In the genomic region with DNA sequence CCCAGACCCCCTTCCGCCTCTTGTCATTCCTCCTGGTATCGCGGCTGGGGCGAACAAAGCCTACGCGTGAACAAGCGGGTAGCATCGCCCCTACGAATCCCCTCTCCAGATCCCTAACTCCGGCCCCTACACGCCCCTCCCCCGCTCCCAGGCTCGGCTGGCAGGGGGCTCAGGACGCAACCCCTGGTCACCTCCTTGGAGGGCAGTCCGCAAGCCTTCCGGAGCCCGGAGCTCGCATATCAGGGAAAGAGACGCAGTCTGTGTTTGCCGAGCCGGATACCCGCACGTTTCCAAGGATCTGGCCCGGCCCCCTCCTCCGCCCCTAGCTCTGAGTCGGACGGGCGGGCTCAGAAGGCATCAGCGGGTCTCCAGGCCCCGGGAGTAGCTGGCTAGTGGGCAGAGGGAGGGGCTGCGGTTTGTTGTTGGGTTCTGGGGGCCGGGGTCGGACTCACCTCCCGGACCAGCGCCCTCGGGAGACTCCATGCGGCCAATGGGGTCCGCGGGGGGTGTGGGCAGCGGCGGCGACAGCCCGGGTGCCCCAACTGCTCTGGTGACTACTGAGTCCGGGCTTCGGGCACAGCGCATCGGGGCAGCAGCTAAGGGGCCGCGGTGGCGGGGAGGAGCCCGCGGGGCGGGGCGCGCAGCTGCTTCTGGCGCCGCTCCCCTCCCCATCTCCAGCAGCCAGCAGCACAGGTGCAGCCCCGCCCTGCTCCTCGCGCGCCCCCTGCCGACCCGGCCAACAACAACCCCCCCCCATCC, we compare ENCODE assay signal across 8 mouse cellular contexts. TPM values are rescaled to one million over a fixed set of nuclear protein-coding genes. Genes with fewer than 3 reads are reported as not detected.
DNase-seq lines count a peak whose midpoint lies in the region; ATAC-seq and TF ChIP-seq lines count a peak whose summit lies in the region.

A gene (minus strand): TSS at position 683 of the 759 bp plus-strand sequence.

- ATAC-seq in forebrain, embryonic 12.5 days (ENCODE audit: low FRiP score): peak; percentile 76
- ATAC-seq in hindbrain, embryonic 14.5 days (ENCODE audit: low FRiP score): peak; percentile 78
- peak; percentile 83 for ATAC-seq in midbrain, embryonic 12.5 days (ENCODE audit: low FRiP score, low read depth)
- ATAC-seq in stomach, embryonic 14.5 days (ENCODE audit: insufficient number of reproducible peaks, insufficient read depth, low FRiP score, low read depth): peak; percentile 30; the same call in 1 of the 2 replicates

- H3K9ac ChIP-seq in forebrain, embryonic 12.5 days: peak within 1 kb of the TSS; percentile 71
- peak within 1 kb of the TSS; percentile 95 for H3K9ac ChIP-seq in hindbrain, embryonic 14.5 days
- H3K9ac ChIP-seq in midbrain, embryonic 12.5 days (replicated peaks): peak within 1 kb of the TSS; percentile 88
- peak within 1 kb of the TSS; percentile 36; the same call in 1 of the 2 replicates for H3K9ac ChIP-seq in stomach, embryonic 14.5 days (replicated peaks; ENCODE audit: low read depth, low read length)

- no peaks in the 10 kb centered on the region for H3K9me3 ChIP-seq in forebrain, embryonic 12.5 days
- H3K9me3 ChIP-seq in hindbrain, embryonic 14.5 days (ENCODE audit: control insufficient read depth, low read length): no peaks in the 10 kb centered on the region
- no peaks in the 10 kb centered on the region for H3K9me3 ChIP-seq in midbrain, embryonic 12.5 days
- no peaks in the 10 kb centered on the region for H3K9me3 ChIP-seq in stomach, embryonic 14.5 days (ENCODE audit: control insufficient read depth, low read depth, low read length)

- DNase-seq in adrenal gland, adult (ENCODE audit: inconsistent age in 2 of 2, low spot score in 1 of 2): peak; percentile 44 to 65
- no peak for DNase-seq in adrenal gland, adult 8-10 months
- peak; percentile 71 for DNase-seq in hindbrain, embryonic 14.5 days (ENCODE audit: low spot score)
- DNase-seq in left cerebral cortex, postnatal 25 days (ENCODE audit: low spot score in 2 of 2): peak; percentile 40 to 49

- no peak within 1 kb of the TSS for H3K4me3 ChIP-seq in bone marrow, adult 2 months (replicated peaks; ENCODE audit: control insufficient read depth, low read depth, low read length)
- peak within 1 kb of the TSS; percentile 83 for H3K4me3 ChIP-seq in forebrain, embryonic 12.5 days (replicated peaks)
- H3K4me3 ChIP-seq in hindbrain, embryonic 14.5 days (replicated peaks; ENCODE audit: low read length): peak within 1 kb of the TSS; percentile 77
- peak within 1 kb of the TSS; percentile 76 for H3K4me3 ChIP-seq in midbrain, embryonic 12.5 days
- peak within 1 kb of the TSS; percentile 63 for H3K4me3 ChIP-seq in stomach, embryonic 14.5 days (ENCODE audit: low read depth, low read length)

- intact Hi-C loops in left cerebral cortex, postnatal 25 days (cut with DNase I): no loop called here

- H3K4me1 ChIP-seq in bone marrow, adult 2 months (ENCODE audit: control insufficient read depth, insufficient read depth, low read length): peaks cover 3% of the 10 kb centered on the region; the same call in 1 of the 2 replicates
- peaks cover 39% of the 10 kb centered on the region for H3K4me1 ChIP-seq in forebrain, embryonic 12.5 days
- H3K4me1 ChIP-seq in hindbrain, embryonic 14.5 days (replicated peaks; ENCODE audit: control insufficient read depth, insufficient read depth, low read length): peaks cover 29% of the 10 kb centered on the region
- H3K4me1 ChIP-seq in midbrain, embryonic 12.5 days: peaks cover 37% of the 10 kb centered on the region
- H3K4me1 ChIP-seq in stomach, embryonic 14.5 days (ENCODE audit: control insufficient read depth, insufficient read depth, low read length): peaks cover 7% of the 10 kb centered on the region

- peak within 1 kb of the TSS; percentile 71 for H3K4me2 ChIP-seq in forebrain, embryonic 12.5 days
- peak within 1 kb of the TSS; percentile 88 for H3K4me2 ChIP-seq in hindbrain, embryonic 14.5 days (replicated peaks)
- peak within 1 kb of the TSS; percentile 76 for H3K4me2 ChIP-seq in midbrain, embryonic 12.5 days (replicated peaks)
- peak within 1 kb of the TSS; percentile 99 for H3K4me2 ChIP-seq in stomach, embryonic 14.5 days (replicated peaks; ENCODE audit: low read depth, low read length)

- under 1% methylated on average over 60 of the region's 63 CpGs for WGBS in bone marrow, adult 2 months
- WGBS in forebrain, embryonic 12.5 days: under 1% methylated on average over 57 of the region's 63 CpGs
- 1% methylated on average over 48 of the region's 63 CpGs for WGBS in hindbrain, embryonic 14.5 days
- under 1% methylated on average over 61 of the region's 63 CpGs for WGBS in midbrain, embryonic 12.5 days
- WGBS in stomach, embryonic 14.5 days: under 1% methylated on average over 59 of the region's 63 CpGs

- TF ChIP-seq POLR2A in bone marrow, adult 2 months (IDR thresholded peaks at IDR 0.05; ENCODE audit: borderline replicate concordance, control insufficient read depth, low read depth, low read length): no peak

- peaks cover 19% of the 10 kb centered on the region for H3K27me3 ChIP-seq in forebrain, embryonic 12.5 days
- H3K27me3 ChIP-seq in hindbrain, embryonic 14.5 days (ENCODE audit: control insufficient read depth, insufficient read depth, low read length): no peaks in the 10 kb centered on the region
- peaks cover 24% of the 10 kb centered on the region for H3K27me3 ChIP-seq in midbrain, embryonic 12.5 days
- H3K27me3 ChIP-seq in stomach, embryonic 14.5 days (ENCODE audit: control insufficient read depth, insufficient read depth, low read length): peaks cover 12% of the 10 kb centered on the region; the same call in 1 of the 2 replicates

- TF ChIP-seq CTCF in bone marrow, adult 2 months (IDR thresholded peaks at IDR 0.05; ENCODE audit: control insufficient read depth, insufficient read depth, low read length): peak; percentile 3; the same call in 1 of the 2 replicates

- H3K36me3 ChIP-seq in forebrain, embryonic 12.5 days (replicated peaks): peaks cover 3% of the 10 kb centered on the region; the same call in 1 of the 2 replicates
- peaks cover 20% of the 10 kb centered on the region for H3K36me3 ChIP-seq in hindbrain, embryonic 14.5 days (replicated peaks; ENCODE audit: control insufficient read depth, insufficient read depth)
- peaks cover 8% of the 10 kb centered on the region for H3K36me3 ChIP-seq in midbrain, embryonic 12.5 days
- no peaks in the 10 kb centered on the region for H3K36me3 ChIP-seq in stomach, embryonic 14.5 days (ENCODE audit: control insufficient read depth, insufficient read depth, low read length)

- no peak within 1 kb of the TSS for H3K27ac ChIP-seq in bone marrow, adult 2 months (ENCODE audit: control insufficient read depth, insufficient read depth, low read depth, low read length, poor library complexity)
- H3K27ac ChIP-seq in forebrain, embryonic 12.5 days: peak within 1 kb of the TSS; percentile 88
- peak within 1 kb of the TSS; percentile 94 for H3K27ac ChIP-seq in hindbrain, embryonic 14.5 days
- H3K27ac ChIP-seq in midbrain, embryonic 12.5 days (replicated peaks): peak within 1 kb of the TSS; percentile 94
- H3K27ac ChIP-seq in stomach, embryonic 14.5 days (ENCODE audit: low read length): no peak within 1 kb of the TSS

RNA-seq across cellular contexts. Expression of the gene that starts here (rescaled TPM):
- 1 to 10 TPM in 1 of 4 experiments, under 1 TPM in 3; 0.21 to 1.2 (median 0.59) TPM for total RNA-seq in adrenal gland, adult 8-10 months (2022)
- not detected in 2 replicates for polyA plus RNA-seq in bone marrow, adult 2 months (2011; ENCODE audit: insufficient read depth, insufficient read length, low replicate concordance, missing spikeins)
- polyA plus RNA-seq in forebrain, embryonic 12.5 days (2016; fragmentation: Nextera tagmentation; extraction: Ambion mirVana): 38.8 and 42.6 TPM in 2 replicates
- polyA plus RNA-seq in hindbrain, embryonic 14.5 days (2014; fragmentation: Nextera tagmentation; extraction: Ambion mirVana): 91.3 and 92.0 TPM in 2 replicates
- total RNA-seq in left cerebral cortex, postnatal 25 days (2021): 10 to 100 TPM; 13.2 to 15.8 TPM
- polyA plus RNA-seq in midbrain, embryonic 12.5 days (2016; fragmentation: Nextera tagmentation; extraction: Ambion mirVana): 43.2 and 46.4 TPM in 2 replicates
- 4.0 and 5.7 TPM in 2 replicates for polyA plus RNA-seq in stomach, embryonic 14.5 days (2014; fragmentation: Nextera tagmentation; extraction: Ambion mirVana)

Comparison
In these comparisons a context has a peak if more than half of its experiments do, and no peak if none do; other contexts are left out.
1. RNA of the gene that starts here (total RNA-seq): 13.2 to 15.8 TPM in left cerebral cortex, postnatal 25 days; 0.21 to 1.2 TPM in adrenal gland, adult 8-10 months; every median in the first group is over 4 times any median in the second.
2. H3K27ac ChIP-seq: peak in forebrain, embryonic 12.5 days (single experiment), hindbrain, embryonic 14.5 days (single experiment) and midbrain, embryonic 12.5 days (single experiment); none in bone marrow, adult 2 months (single experiment) and stomach, embryonic 14.5 days (single experiment).
3. ATAC-seq: peak in every context shown above with its lines; median percentile 83 in midbrain, embryonic 12.5 days; 78 in hindbrain, embryonic 14.5 days; 76 in forebrain, embryonic 12.5 days; 30 in stomach, embryonic 14.5 days.
4. H3K9ac ChIP-seq: peak in every context shown above with its lines; median percentile 95 in hindbrain, embryonic 14.5 days; 88 in midbrain, embryonic 12.5 days; 71 in forebrain, embryonic 12.5 days; 36 in stomach, embryonic 14.5 days.
5. Peak in every context shown above with its lines, with median percentiles within 50 percentile points of each other: H3K4me2 ChIP-seq.